ENCODE assay signal across 9 mouse cellular contexts in the genomic region with DNA sequence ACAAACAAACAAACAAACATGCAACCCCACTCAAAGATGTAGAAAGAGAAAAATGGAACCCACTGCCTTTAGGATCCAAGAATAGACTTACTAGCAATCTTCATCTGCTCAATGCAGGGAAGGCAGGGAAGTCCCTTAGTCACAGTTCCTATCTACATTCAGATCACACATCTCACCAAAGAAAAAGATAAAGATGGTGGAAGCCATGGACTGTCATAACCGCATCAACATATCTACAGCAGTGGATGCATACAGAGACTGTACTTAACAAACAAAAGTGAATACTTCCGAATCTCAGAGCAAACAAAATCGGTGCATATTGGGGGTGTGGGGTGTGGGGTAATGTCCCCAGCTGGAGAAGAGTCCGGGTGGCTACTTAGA.
DNase-seq lines count a peak whose midpoint lies in the region; ATAC-seq and TF ChIP-seq lines count a peak whose summit lies in the region.
"Had no signal": no experiment of that assay in that cellular context is flagged by ENCODE, and none has a peak within 500 bp of the region (broad histone marks: within the 10 kb centered on the region; RNA-seq: fewer than 3 reads in every experiment).

No protein-coding gene starts in this region.

- no peaks in the 10 kb centered on the region for H3K27me3 ChIP-seq in hindbrain, embryonic 12.5 days
- H3K27me3 ChIP-seq in hindbrain, postnatal 0 days (ENCODE audit: insufficient read depth, low read length) = no peaks in the 10 kb centered on the region
- H3K27me3 ChIP-seq in CH12.LX (replicated peaks) = no peaks in the 10 kb centered on the region
- no peaks in the 10 kb centered on the region for H3K27me3 ChIP-seq in liver, embryonic 14.5 days (ENCODE audit: control insufficient read depth, insufficient read depth, low read length)

- H3K9ac ChIP-seq in hindbrain, embryonic 12.5 days = no peak overlapping the region
- no peak overlapping the region for H3K9ac ChIP-seq in hindbrain, postnatal 0 days (replicated peaks; ENCODE audit: low read length)
- H3K9ac ChIP-seq in CH12.LX (ENCODE audit: insufficient read depth, low read depth) = peak overlapping the region; percentile 68
- no peak overlapping the region for H3K9ac ChIP-seq in liver, embryonic 14.5 days (replicated peaks)
- H3K9ac ChIP-seq: forebrain, postnatal 0 days had no signal

- dilution Hi-C loops in CH12.LX (cut with MboI; ENCODE audit: extremely low pct_ligation_motif_present, extremely low pct_unique_long_range_greater_than_20kb, low sequenced_read_pairs) = no loop called here

- H3K27ac ChIP-seq in hindbrain, embryonic 12.5 days = no peak overlapping the region
- H3K27ac ChIP-seq in hindbrain, postnatal 0 days = no peak overlapping the region
- no peak overlapping the region for H3K27ac ChIP-seq in CH12.LX (ENCODE audit: insufficient read depth, low read depth)
- H3K27ac ChIP-seq in brown adipose tissue, adult 24 weeks (replicated peaks; ENCODE audit: low read depth, low read length) = peak overlapping the region; percentile 97
- H3K27ac ChIP-seq in liver, embryonic 14.5 days = no peak overlapping the region

- no peak for DNase-seq in hindbrain, postnatal 0 days (ENCODE audit: low spot score)
- DNase-seq in CH12.LX (ENCODE audit: extremely low read depth) = no peak
- DNase-seq in liver, embryonic 14.5 days (ENCODE audit: low read depth in 3 of 3, low spot score in 3 of 3) = no peak
- DNase-seq in right cerebral cortex, postnatal 14 days = no peak
- DNase-seq in retina, embryonic 14.5 days (ENCODE audit: low spot score) = no peak
- DNase-seq: cerebellum, adult 11 months; forebrain, postnatal 0 days had no signal

- H3K4me2 ChIP-seq in hindbrain, embryonic 12.5 days (replicated peaks) = 0 out of 2 replicates have a peak overlapping the region, but pooled peaks have one; percentile 32
- H3K4me2 ChIP-seq in hindbrain, postnatal 0 days (ENCODE audit: low read depth, low read length) = no peak overlapping the region
- peak overlapping the region; percentile 98 for H3K4me2 ChIP-seq in CH12.LX (ENCODE audit: insufficient read depth, low read depth, poor library complexity, severe bottlenecking)
- peak overlapping the region; percentile 65 for H3K4me2 ChIP-seq in liver, embryonic 14.5 days (ENCODE audit: low read depth)

- H3K4me3 ChIP-seq in hindbrain, embryonic 12.5 days = no peak overlapping the region
- no peak overlapping the region for H3K4me3 ChIP-seq in hindbrain, postnatal 0 days (ENCODE audit: low read length)
- H3K4me3 ChIP-seq in CH12.LX (replicated peaks in 1 of 3; ENCODE audit: low read depth in 2 of 3, low read length in 2 of 3, poor library complexity in 1 of 3) = peak overlapping the region in 1 of 3 experiments; percentile 54
- no peak overlapping the region for H3K4me3 ChIP-seq in brown adipose tissue, adult 24 weeks (ENCODE audit: insufficient read depth, low read depth, low read length)
- peak overlapping the region; percentile 41 to 61; a peak in 2 of 4 replicates for H3K4me3 ChIP-seq in liver, embryonic 14.5 days (ENCODE audit: insufficient read depth in 1 of 2, low read depth in 2 of 2, low read length in 2 of 2)

- TF ChIP-seq EP300 in CH12.LX (IDR thresholded peaks at IDR 0.05; ENCODE audit: low read length) = no peak
- no peak for TF ChIP-seq EP300 in liver, embryonic 14.5 days (IDR thresholded peaks at IDR 0.05; ENCODE audit: low read depth)

- H3K36me3 ChIP-seq in hindbrain, embryonic 12.5 days = no peaks in the 10 kb centered on the region
- no peaks in the 10 kb centered on the region for H3K36me3 ChIP-seq in hindbrain, postnatal 0 days (ENCODE audit: insufficient read depth, low read length)
- no peaks in the 10 kb centered on the region for H3K36me3 ChIP-seq in CH12.LX (replicated peaks in 1 of 2; ENCODE audit: control insufficient read depth in 1 of 2, insufficient read depth in 1 of 2, low read length in 1 of 2)
- no peaks in the 10 kb centered on the region for H3K36me3 ChIP-seq in liver, embryonic 14.5 days (replicated peaks; ENCODE audit: control insufficient read depth, insufficient read depth, low read depth)

- TF ChIP-seq POLR2A in CH12.LX (IDR thresholded peaks at IDR 0.05; ENCODE audit: low read depth, low read length) = no peak

- H3K79me2 ChIP-seq in CH12.LX (replicated peaks; ENCODE audit: control insufficient read depth, extremely low read depth, insufficient read depth, poor library complexity, severe bottlenecking) = no peaks in the 10 kb centered on the region

- ATAC-seq in hindbrain, embryonic 12.5 days (ENCODE audit: low FRiP score) = no peak
- ATAC-seq in hindbrain, postnatal 0 days = no peak
- no peak for ATAC-seq in liver, embryonic 14.5 days (ENCODE audit: insufficient read depth)
- ATAC-seq: forebrain, postnatal 0 days had no signal

- 75% methylated on average over 4 of the region's 4 CpGs for WGBS in hindbrain, embryonic 12.5 days
- 80% methylated on average over 4 of the region's 4 CpGs for WGBS in hindbrain, postnatal 0 days
- 52% methylated on average over 4 of the region's 4 CpGs for WGBS in liver, embryonic 14.5 days (ENCODE audit: insufficient replicate concordance)

- peaks cover 11% of the 10 kb centered on the region; the same call in 1 of the 2 replicates for H3K4me1 ChIP-seq in hindbrain, embryonic 12.5 days
- H3K4me1 ChIP-seq in hindbrain, postnatal 0 days (ENCODE audit: insufficient read depth, low read length) = no peaks in the 10 kb centered on the region
- H3K4me1 ChIP-seq in CH12.LX (ENCODE audit: control insufficient read depth in 1 of 2, insufficient read depth in 2 of 2) = peaks cover 7 to 40% of the 10 kb centered on the region in 2 experiments; a peak in 3 of 4 replicates
- peaks cover 9% of the 10 kb centered on the region for H3K4me1 ChIP-seq in brown adipose tissue, adult 24 weeks (ENCODE audit: control insufficient read depth, insufficient read depth, insufficient read length, low read length)
- peaks cover 9 to 43% of the 10 kb centered on the region in 2 experiments for H3K4me1 ChIP-seq in liver, embryonic 14.5 days (replicated peaks; ENCODE audit: control insufficient read depth in 2 of 2, insufficient read depth in 2 of 2, low read length in 1 of 2)

- in situ Hi-C loops in CH12.LX (cut with MboI; ENCODE audit: low pct_ligation_motif_present, low pct_unique_long_range_greater_than_20kb, low sequenced_read_pairs) = loop anchor here (5.0 kb wide), 2 partner anchors 88 to 178 kb away; a partner anchor contains a TSS

- 0 out of 2 replicates have a peak, but pooled peaks cover 3% of the 10 kb centered on the region for H3K9me3 ChIP-seq in hindbrain, embryonic 12.5 days (replicated peaks)
- H3K9me3 ChIP-seq in hindbrain, postnatal 0 days (ENCODE audit: low read length) = no peaks in the 10 kb centered on the region
- peaks cover 5% of the 10 kb centered on the region for H3K9me3 ChIP-seq in CH12.LX (replicated peaks; ENCODE audit: low read length)
- no peaks in the 10 kb centered on the region for H3K9me3 ChIP-seq in liver, embryonic 14.5 days (ENCODE audit: control insufficient read depth, low read length)

- no peak for TF ChIP-seq CTCF in hindbrain, postnatal 0 days (IDR thresholded peaks at IDR 0.05; ENCODE audit: low read depth)
- TF ChIP-seq CTCF in CH12.LX (conservative IDR thresholded peaks at IDR 0.05 in 1 of 2, IDR thresholded peaks at IDR 0.05 in 1 of 2; ENCODE audit: low read depth in 2 of 2, low read length in 2 of 2) = no peak
- TF ChIP-seq CTCF in liver, embryonic 14.5 days (IDR thresholded peaks at IDR 0.05; ENCODE audit: low read depth) = no peak

- no peak for TF ChIP-seq RAD21 in CH12.LX (IDR thresholded peaks at IDR 0.05; ENCODE audit: low read depth, low read length)

TF ChIP-seq in CH12.LX, 34 proteins besides CTCF, POLR2A, EP300 and RAD21:
- TF ChIP-seq ZC3H11A (IDR thresholded peaks at IDR 0.05; ENCODE audit: low read depth, low read length) = no peak
- no peak for TF ChIP-seq ZMIZ1 (IDR thresholded peaks at IDR 0.05; ENCODE audit: low read depth, low read length)
- no peak for TF ChIP-seq NELFE (IDR thresholded peaks at IDR 0.05; ENCODE audit: low read depth, low read length)
- no peak for TF ChIP-seq IRF4 (IDR thresholded peaks at IDR 0.05; ENCODE audit: low read depth, low read length)
- no peak for TF ChIP-seq JUND (conservative IDR thresholded peaks at IDR 0.05; ENCODE audit: low read depth, low read length)
- no peak for TF ChIP-seq POLR2AphosphoS2 (IDR thresholded peaks at IDR 0.05; ENCODE audit: low read depth, low read length)
- TF ChIP-seq MXI1 (IDR thresholded peaks at IDR 0.05; ENCODE audit: low read depth, low read length) = no peak
- no peak for TF ChIP-seq ZKSCAN1 (IDR thresholded peaks at IDR 0.05; ENCODE audit: borderline replicate concordance, low read depth, low read length)
- no peak for TF ChIP-seq USF2 (conservative IDR thresholded peaks at IDR 0.05; ENCODE audit: low read depth, low read length)
- TF ChIP-seq CHD2 (IDR thresholded peaks at IDR 0.05; ENCODE audit: low read length) = no peak
- TF ChIP-seq NRF1 (IDR thresholded peaks at IDR 0.05; ENCODE audit: low read depth, low read length) = no peak
- no peak for TF ChIP-seq GABPA (IDR thresholded peaks at IDR 0.05; ENCODE audit: insufficient replicate concordance, low read depth, low read length)

Comparison
In these comparisons a context has a peak if more than half of its experiments do, and no peak if none do; other contexts are left out.
1. H3K4me3 ChIP-seq: peak in liver, embryonic 14.5 days (2 of 2); none in hindbrain, embryonic 12.5 days (single experiment), hindbrain, postnatal 0 days (single experiment) and brown adipose tissue, adult 24 weeks (single experiment).